Mouse (Mus musculus): Measurements from ENCODE around the gene Hsdl1.

Gene Hsdl1

DNA sequence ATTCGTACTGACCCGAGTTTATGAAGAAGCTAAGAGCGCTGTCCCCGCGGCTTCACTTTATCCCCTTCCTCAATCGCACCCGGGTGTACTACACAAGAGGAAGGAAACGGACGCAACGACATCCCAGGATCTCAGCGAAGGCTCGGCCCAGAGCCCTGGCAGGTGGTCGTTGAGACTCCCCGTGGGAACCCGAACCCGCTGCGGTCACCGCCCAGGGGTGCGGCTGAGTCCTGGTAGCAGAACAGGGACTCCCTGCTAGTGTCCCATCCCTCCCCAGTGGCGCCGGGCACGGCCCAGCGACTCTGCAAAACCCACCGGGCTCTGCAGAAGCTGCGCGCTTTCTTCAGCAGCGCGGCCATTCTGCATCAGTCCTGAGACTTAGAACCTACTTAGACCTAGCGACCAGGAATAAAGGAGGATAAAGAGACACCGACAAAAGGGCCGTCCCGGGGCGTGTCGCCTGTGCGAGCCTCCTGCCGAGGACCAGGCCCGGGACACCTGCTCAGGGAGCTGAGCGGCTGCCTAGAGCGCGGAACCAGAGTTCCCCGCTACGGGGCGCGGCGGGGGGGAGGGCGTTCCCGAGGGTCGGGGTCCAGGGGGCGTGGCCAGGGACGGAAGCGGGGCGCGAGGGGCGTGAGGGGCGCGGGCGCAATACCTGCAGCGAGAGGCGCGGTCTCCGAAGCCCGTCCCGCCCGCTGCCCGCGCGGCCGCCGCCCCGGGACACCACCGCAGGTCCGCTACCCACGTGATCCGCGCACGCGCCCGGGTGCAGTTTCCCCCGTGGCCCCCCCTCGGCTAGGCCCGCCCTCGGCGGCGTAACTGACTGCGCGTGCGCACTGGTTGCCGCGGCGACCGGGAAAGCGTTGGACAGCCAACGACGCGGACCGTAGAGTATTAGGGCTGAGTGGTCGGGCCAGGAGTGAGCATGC is at the start of gene Hsdl1, which contains the start of gene Dnaaf1:
Hsdl1 (minus strand) TSS at position 747 of the 929 bp plus-strand sequence.
Dnaaf1 (plus strand) TSS at position 799 of the 929 bp plus-strand sequence.
- DNase-seq (ENCODE audit: low read depth), result peak; percentile 85

DNA sequence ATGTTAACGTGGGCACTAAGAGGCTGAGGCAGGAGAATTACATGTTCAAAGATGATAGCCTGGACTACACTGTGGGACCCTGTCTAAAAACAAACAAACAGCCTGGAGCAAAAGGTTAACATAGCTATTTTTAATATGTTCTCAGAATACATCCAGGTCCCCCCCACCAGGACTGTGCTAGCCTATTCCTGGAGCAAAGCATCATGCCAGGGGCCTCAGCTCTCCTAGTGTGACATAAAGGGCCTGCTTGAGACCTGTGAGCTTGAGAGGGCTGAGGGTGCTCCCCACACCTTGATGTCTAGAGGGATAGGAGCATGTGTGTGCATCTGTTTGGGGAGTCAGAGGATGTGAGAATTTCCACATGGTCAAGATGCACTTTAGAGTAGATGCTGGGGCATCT is 48.8 kb upstream of the Hsdl1 start:
- DNase-seq (ENCODE audit: low read depth), result no peak

DNA sequence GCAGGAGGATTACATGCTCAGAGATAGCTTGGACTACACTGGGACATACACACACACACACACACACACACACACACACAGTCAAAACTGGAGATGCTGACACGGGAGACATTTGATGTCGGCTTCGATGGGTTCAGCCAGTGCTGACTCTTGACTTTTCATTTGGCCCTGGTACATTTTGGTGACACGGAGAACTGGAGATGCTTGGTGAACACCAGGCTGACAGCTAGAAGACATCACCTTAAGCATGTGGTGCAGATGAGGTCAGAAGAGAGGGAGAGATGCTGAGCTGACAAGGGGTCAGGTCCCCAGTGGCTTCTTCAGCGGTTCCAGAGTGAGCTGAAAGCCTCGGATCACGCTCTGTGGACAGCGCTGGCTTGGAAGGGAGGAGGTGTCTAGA is 48.1 kb upstream of the Hsdl1 start:
- DNase-seq (ENCODE audit: low read depth), result no peak

DNA sequence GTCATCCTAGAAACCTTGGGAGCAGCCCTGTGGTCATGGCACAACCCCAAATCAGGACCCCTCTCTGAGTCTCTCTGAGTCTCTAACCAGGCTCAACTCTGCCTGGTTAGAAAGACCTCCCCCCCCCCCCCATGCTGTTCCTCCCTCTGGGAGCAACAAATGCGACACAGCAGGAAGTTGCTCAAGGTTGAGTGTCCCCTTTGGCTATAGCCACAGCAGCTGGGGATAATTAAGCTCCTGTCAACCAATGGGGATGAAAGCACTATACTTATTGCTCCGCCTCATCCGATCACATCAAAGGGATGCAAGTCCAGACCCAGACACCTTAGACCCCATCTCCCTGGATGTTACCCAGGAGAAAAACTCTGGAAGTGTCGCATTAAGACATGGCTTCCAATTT is 47.6 kb upstream of the Hsdl1 start:
- no peak for DNase-seq (ENCODE audit: low read depth)

DNA sequence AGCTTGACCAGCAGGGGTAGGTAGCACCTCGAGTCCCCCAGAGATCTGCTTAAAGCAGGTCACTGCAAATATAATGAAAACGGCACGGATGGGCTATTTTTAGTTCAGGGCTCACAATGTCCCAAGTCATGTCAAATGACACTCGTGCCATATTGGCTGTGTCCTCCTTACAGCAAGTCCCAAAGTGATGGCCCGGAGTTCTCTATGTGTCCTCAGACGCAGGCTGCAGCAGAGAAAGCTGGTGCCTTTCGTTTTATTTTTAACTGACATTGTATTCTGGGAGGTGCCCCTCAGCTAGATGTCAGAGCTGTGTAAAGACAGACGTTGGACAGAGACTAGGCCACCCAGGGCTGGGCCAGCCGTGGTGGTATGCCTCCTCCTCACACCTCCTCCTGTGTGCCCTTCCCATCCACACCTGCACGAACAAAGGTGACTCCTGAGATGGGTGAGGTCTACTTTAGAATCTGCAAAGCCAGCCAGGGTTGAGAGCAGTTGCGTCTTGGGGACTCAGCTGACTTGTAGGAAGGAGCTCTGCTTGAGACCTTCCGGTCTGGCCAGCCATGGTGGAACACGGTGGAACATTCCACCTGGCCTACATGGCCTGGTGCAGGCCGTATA is 46.0 kb upstream of the Hsdl1 start:
- DNase-seq (ENCODE audit: low read depth), result no peak

DNA sequence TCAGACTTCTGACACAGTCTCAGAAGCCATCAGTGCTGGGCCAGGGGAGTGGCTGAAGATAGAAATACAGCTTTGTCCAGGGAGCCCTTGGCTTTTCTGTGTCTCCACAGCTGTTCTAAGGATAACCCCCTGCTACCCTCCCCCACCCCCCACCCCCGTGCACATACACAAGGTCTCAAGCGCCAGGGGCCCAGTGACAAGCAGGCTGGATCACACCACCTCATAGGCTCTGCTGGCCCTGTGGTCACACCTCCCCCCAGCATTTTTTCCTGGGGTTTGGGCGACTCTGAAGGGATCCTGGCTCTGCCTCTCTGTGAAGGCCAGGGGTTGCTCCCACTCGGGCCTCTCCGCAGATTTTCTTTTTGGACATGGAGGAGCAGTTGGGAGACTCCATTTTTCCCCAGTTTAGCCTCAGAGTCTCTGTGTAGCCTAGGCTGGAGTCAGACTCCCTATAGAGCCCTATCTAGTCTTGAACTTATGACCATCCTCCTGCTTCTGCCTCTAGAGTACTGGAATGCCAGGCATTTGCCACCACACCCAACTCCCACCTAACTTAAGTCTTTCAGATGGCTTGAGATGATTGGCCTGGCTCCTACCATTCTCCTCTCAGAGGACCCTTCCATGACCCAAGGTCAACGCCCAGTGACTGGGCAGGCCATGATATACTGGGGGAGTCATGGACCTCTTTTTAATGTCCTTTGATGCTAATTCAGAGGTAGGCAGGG is 45.3 kb upstream of the Hsdl1 start:
- DNase-seq (ENCODE audit: low read depth), result no peak

DNA sequence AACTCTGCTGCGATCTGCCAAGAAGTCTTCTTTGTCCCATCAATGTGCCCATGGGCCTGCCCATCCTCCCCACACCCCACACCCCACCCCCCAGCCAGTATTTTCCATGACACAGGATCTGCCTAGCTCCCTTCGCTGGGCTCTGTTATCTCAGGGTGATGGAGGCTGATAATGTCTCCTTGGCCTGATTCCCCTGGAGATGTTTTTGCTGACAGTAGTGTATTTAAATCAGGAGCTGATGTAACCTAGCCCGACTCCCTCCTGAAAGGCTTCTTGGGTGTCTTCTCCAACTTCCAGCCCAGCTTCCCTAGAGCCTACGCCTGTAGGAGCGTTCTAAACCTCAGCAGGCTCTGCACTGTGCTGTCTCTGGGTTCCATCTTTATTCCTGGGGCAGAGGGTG is 43.9 kb upstream of the Hsdl1 start:
- no peak for DNase-seq (ENCODE audit: low read depth)

DNA sequence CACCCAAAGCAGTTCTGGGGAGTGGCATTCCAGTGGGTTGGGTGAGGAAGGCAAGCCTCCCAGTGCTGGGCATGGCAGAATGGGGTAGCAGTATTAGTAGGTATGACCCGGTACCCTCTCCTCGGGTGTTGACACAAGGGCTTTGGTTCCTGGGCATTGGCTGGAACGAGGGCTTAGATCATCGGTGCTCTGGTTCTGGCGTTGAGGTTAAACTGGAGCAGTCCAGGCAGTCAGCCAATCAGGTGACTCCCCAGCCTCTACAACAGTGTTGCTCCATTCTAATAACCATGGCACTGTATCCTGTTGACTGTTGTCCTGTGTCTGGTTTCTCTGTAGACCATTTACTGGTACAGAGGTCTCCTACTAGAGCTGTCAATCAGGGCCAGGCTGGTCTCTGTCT is 42.6 kb upstream of the Hsdl1 start:
- DNase-seq (ENCODE audit: low read depth), result no peak

DNA sequence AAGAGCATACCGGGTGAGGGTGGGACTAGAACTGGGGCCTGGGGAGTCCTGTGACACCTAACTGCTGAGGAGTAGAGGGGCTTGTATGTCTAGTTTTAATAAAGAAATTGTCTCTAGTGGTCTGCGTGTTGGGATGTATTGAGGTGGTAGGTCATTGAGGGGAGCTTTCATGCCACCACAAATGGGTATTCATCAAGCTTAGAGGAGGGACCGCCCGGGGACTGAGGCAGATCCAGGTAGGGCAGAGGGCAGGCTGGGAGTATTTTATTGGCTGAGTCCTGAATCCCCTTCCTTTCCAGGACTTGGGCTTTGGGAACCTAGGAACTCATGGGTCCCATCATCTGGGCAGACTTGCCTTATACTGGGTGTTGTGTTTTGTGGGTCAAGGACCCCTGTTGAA is 41.8 kb upstream of the Hsdl1 start:
- no peak for DNase-seq (ENCODE audit: low read depth)

DNA sequence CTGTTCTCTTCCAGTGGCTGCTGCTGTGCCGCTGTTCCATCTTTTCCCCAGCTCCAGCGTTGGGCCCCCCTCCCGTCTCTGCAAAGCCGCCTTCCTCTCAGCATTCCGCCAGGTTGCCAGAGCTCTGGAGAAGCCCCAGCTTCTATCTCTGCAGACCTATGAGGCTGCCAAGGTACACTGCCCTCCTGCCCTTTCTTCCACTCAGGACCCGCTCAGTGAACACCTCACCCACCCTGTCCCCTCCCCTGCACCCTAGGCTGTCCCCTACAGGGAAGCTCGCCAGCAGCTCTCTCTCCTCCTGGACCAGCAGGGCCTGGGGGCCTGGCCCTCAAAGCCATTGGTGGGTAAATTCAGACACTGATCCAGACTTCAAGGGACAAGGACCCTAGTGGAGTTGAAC is 41.4 kb upstream of the Hsdl1 start:
- DNase-seq (ENCODE audit: low read depth), result no peak

DNA sequence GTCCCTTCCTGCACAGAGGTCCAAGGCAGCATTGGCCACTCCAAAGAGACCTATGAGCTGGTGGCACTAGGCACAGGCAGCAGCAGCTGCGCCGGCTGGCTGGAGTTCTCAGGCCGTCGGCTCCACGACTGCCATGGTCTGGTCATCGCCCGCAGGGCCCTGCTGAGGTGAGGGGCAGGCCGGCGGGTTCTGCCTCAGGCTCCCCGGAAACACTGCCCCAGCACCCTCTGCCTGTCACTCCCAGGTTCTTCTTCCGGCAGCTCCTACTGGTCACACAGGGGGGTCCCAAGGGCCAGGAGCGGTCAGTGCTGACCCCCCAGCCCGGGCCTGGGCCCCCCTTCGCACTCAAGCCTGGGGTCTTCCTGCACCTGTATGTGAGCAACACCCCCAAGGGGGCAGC is 40.1 kb upstream of the Hsdl1 start:
- no peak for DNase-seq (ENCODE audit: low read depth)

DNA sequence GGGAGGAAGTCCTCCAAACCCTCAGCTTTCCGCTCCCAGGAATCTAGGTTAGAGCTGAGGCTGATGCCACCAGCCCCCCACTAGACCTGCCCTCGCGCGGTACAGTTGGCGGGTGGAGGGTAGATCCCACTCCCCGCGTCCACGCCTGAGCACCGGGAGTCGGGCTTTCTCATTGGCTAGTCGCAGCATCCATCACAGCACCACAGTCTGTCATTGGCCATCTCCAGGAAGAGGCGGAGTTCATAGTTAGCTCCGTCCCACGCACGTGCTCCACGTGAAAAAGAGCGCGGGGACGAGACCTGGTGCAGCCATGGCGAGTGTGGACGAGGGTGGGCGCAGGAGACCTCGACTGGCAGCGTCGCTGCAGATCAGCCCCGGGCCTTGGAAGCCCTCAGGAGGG is 37.5 kb upstream of the Hsdl1 start, which contains the start of gene Adad2:
Adad2 (plus strand) TSS at position 277 of the 400 bp plus-strand sequence.
- no peak for DNase-seq (ENCODE audit: low read depth)

DNA sequence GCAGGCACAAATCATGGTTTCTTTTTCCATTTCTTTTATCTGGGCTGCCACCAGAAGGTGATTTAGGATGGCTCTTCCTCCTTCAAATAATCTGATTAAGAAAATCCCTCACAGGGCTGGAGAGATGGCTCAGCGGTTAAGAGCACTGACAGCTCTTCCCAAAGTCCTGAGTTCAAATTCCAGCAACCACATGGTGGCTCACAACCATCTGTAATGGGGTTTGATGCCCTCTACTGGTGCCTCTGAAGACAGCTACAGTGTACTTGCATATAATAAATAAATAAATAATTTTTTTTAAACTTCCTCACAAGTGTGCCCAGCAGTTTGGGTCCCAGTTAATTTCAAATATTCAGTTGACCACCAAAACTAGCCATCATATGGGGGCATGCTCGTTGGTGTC is 31.2 kb upstream of the Hsdl1 start:
- DNase-seq (ENCODE audit: low read depth), result no peak

DNA sequence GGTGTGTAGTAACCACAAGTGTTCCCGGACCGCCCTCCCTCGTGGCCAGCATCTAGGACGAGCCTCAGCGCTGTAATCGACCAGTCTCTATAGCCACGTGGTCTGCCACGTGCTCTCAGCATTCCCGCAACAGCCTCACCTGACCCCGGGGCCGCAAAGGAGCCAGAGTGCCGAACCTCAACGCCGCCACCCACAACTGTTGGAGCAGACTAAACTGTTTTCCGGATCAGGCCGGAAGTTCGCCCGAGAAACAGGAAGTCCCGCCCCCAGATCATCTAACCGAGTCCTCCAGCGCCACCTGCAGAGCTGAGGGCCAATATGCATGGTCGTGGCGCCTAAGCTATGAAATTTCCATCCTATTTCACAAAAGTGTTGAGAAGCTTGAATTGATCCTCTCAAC is 30.0 kb upstream of the Hsdl1 start, which contains the start of gene Taf1c:
Taf1c (minus strand) TSS at position 227 of the 400 bp plus-strand sequence.
- DNase-seq (ENCODE audit: low read depth), result peak; percentile 93

DNA sequence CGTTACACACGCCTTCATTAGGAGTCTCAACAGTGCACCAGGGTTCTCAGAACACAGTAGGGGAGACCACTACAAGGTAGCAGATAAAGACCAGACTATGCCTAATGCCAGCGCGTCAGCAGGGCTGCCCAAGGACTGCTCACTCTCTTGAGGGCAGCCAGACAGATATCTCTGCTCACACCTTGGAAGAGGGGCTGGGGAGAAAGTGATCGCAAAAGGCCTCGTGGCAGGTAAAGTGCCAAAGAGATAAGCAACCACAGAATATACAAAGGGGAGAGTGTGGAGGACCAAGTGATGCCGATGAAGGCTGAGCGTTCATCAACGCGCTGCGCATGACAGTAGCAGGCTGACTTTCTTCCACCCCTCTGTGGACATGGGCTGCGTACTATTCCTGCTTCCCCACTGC is 29.4 kb upstream of the Hsdl1 start:
- peak; percentile 51 for DNase-seq (ENCODE audit: low read depth)

DNA sequence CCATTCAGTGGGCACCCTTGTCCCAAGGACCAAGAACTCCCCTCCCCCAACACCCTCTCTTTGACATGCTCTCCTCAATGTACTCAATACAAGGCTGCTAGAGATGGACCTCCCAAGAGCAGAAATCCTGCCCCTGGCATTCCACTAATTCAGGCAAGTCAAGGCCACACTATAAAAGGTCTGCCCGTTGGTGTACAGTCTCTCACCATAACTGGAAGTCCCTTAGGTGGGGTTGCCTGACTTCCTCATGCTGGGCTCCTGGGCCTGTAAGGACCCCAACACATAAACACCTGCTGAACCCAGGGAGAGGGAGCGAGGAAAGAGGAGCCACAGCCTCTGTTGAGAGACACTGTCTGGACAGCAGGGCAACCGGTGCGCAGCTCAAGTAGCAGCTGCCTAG is 28.8 kb upstream of the Hsdl1 start:
- DNase-seq (ENCODE audit: low read depth), result no peak

DNA sequence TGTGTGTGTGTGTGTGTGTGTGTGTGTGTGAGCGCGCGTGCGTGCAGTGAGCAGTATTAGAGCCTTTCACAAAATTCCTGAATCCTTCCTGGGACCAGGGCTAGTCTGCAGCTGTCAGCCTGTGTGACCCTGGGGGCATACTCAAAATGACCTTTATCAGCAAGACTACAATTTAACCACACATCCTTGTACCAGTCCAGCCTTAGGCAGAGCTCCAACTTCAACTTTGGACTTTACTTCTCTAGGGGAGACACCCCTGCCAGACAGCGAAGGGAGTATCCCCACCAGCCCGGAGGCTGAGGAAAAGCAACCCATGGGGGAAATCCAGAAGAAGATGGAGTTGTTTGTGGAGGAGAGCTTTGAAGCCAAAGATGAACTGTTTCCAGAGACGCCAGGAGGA is 16.5 kb upstream of the Hsdl1 start:
- no peak for DNase-seq (ENCODE audit: low read depth)

DNA sequence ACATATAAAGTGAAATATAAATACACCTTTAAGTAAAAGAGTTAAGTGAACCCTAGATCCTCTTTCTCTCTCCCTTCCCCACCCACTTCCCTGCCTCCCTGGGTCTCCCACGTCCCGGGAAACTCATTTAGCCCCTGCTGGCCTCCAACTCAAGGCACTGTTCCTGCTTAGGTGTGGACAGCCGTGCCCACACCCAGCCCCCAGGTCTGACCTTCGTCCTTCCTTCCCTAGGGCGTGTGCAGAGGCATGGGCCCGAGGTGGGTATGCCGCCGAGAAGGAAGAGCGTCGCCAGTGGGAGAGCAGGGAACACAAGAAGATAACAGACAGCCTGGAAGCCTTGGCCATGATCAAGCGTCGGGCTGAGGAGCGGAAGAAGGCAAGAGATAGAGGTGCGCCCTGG is 15.4 kb upstream of the Hsdl1 start:
- DNase-seq (ENCODE audit: low read depth), result no peak

DNA sequence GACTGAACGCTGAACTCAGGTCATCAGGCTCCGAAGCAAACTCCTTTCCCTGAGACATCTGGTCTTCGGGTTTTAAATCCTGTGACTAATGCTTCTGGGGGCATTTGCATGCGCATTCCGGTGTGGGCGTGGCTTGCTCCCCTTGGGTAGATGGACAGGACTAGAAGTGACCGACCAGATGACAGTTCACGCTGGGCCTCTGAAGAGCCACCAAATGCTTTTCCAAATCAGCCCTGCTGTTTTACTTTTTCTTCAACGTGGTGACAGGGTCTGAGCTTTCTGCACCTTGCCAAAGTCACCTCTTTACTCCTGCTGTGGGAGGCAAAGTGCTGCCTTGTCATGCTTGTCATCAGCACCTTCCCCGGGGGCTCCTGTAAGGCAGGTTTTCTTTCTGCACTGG is 13.9 kb upstream of the Hsdl1 start:
- DNase-seq (ENCODE audit: low read depth), result no peak

DNA sequence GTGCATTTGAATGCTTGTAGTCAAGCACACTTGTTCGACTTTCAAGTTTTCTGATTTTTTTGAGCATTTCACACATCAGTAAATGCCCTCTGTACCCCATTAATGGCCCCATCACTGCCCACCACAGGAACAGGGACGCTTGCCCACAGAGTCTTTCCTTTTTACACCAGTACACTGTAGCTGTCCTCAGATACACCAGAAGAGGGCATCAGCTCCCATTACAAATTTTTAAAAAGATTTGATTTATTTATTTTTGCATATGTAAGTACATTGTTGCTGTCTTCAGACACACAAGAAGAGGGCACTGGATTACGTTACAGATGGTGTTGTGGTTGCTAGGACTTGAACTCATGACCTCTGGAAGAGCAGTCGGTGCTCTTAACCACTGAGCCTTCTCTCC is 13.3 kb upstream of the Hsdl1 start:
- DNase-seq (ENCODE audit: low read depth), result no peak

DNA sequence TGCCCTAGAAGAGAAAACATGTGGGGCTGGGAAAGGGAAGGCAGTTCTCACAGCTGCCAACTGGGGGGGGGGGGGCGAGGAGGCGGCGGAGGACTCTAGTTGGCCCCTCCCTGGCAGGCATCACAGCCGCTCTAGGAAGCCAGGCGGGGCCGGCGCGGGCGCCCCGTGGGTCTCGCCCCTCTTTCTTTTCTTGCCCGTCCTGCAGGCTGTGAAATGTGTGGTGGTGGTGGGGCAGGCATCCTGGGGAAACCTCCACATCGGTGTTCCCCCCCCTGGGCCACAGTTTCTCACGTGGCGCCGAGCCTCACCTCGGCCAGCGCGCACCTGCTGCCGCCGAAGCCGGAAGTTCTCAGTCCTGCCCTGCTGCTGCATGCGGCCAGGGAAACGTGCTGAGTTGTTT is 10.9 kb upstream of the Hsdl1 start:
- DNase-seq (ENCODE audit: low read depth), result no peak

DNA sequence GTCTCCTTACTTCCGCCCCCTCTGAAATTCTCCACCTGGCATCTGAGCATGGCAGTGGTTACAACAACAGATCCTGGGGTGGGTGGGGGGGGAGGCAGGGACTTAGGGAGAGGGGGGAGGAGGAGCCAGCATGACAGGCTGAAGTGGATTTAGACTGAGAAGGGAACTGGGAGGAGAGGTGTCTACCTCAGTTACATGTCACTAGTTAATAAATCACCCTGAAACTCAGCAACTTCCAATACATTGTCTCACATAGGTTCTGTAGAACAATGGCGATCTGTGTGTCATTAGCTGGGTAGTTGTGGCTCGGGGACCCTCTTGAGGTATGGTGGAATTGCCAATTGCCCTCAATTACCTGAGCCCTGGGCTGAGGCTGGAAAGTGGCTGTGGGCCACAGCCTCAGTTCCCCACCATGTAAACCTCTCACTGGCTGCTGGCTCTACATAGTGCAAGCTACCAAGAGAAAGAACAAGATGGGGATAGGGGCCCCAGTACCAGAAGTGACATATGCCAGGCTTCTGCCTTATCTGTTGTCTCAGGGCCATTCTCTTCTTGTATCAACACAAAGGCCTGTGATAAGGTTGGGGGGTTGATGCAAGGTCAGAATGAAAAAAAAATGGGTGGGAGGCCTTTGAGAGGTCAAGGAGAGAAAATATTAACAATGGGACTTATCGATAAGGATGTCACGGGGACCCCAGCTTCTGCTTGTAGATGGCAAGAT is 5.6 kb upstream of the Hsdl1 start:
- DNase-seq (ENCODE audit: low read depth), result no peak
